Mouse (Mus musculus): Measurements from ENCODE around the gene Ing4.

Ing4 gene

DNA sequence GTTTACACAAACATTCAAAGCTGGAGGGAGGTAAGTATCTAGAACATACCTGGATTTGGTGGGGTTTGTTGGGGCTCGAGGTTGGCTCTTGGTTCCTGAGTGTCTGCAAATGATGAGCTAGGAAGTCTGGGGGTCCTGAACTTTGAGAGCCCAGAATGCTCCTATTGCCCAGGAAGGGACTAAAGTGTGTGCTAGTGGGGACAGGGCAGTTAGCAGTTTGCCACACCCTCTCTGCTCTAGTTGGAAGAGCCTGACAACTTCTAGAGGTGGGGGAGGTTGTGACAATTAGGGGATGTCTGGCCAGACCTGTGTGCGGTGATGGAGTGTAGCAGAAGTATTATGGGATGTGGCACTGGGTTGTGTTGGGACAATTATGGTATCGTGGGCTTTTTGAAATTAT is 55.3 kb downstream of the Ing4 start:
- no peak for DNase-seq

DNA sequence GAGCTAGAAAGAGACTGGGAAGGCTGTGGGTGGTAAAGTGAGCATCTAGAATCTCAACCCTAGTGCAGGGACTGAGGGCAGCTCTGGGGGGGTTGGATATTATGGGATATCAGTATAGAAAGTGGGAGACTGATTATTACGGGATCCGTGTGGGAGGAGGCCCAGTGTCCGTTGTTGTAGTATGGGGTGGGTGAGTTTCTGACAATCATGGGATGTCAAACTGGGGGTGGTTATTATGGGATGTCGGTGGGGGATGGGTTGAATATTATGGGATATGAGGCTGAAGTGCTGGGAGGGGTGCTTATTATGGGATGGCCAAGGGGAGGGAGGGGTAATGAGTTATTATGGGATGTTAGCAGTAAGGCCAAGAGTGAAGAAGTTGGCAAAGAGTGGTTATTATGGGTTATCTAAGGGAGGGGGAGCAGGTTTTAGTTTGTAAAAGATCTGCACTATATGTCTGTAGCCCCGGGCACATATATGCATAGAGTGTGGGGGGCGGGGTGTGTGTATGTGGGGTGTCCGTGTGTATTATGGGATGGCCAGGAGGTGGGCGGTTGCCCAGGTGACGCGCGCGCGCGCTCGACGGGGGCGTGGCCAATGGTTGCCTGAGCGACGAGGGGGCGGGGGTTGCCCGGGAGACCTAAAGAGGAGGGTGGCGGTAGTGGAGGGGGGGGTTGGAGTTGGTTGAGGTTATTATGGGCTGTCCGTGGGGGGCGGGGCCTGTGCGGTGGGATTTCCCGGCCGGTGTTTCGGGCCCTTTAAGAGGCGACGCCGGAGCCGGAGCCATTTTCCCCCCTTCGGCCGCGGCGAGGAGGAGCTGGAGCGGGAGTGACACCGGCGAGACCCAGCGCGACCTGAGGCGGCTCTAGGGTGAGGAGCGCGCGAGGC is 56.1 kb downstream of the Ing4 start, which contains the start of gene Chd4:
Gene Chd4, plus strand, starts transcription at position 591 of the 888 bp plus-strand sequence.
- DNase-seq, result peak; percentile 99

DNA sequence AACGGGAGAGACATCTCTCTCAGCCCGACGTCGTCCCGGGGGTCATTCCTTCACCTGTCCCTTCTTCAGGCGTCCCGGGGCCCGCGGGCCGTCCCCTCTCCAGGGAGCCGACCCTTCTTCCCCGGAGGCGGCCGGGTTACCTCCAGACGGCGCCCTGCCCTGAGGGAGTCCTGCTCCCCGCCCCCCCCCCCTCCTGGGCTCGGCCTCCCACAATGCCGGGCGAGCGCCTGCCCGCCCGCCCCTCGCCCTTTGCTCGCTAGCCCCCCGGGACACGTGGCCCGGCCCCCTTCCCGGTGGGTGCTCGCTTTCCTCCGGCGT is 56.7 kb downstream of the Ing4 start:
- no peak for DNase-seq

DNA sequence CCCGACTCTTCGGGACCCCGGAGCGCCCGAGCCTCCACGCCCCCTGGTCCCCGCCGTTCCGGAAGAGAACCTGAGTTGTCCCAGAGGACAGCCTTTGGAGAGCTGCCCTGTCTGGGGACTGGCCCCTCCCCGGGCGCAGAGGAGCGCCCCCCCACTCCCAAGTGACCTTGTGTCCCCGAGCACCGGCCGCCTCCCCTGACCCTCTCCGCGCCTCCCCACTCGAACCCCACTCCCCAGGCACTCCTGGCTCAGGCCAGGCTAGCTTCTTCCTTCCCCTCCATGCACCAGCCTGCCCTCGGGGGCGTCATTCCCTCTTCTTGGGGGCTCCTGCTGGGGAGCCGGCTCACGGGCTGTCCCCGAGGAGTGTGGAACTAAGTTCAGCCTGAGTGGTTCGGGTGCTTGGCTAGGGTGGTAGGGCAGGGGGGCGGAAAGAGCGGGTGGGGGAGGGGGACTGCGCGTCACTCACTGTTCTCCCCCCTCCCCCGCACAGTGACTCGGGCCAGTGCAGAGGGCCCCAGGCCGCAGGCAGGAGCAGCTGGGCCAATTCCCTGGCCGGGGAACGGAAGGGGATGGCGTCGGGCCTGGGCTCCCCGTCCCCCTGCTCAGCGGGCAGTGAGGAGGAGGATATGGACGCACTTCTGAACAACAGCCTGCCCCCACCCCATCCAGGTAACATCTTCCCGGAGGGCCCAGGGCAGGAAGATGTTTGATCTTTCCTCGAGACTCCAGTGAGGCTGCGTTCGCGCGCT is 57.2 kb downstream of the Ing4 start:
- DNase-seq, result peak; percentile 65

DNA sequence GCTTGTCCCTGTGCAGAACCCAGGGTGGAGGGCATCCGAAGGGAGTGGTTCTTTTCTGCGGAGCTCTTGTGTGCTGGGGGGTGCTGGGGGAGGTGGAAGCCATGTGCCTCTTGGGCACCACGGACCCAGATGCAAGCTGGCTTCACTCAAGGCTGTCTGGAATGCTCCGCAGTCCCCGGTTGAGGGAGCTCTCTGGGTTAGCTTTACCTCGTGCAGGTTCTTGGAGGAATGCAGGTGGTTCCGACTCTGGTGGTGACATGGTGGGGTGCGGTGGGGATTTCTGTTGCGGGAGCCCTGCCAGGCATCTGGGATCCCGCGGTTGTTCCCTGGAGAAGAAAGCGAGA is 57.8 kb downstream of the Ing4 start:
- DNase-seq, result peak; percentile 36

DNA sequence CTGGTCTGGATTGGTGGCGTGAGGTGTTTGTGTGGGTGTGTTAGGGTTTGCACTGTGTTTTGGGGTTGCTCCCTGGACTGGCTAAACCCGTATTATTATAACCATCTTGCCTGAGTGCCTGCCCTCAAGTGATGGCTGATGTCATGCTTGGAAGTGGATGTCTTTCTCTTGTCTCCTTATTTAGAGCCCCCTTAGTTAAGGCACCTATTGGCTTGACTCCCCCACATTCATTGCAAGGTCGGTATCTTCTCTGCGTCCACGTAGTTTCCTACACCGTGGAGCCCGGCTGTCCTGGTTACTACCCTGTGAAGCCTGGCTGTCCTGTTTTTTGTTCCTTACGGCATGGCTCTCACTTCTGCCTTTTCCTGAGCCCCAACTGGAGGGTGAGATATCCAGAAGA is 58.4 kb downstream of the Ing4 start:
- DNase-seq, result no peak

DNA sequence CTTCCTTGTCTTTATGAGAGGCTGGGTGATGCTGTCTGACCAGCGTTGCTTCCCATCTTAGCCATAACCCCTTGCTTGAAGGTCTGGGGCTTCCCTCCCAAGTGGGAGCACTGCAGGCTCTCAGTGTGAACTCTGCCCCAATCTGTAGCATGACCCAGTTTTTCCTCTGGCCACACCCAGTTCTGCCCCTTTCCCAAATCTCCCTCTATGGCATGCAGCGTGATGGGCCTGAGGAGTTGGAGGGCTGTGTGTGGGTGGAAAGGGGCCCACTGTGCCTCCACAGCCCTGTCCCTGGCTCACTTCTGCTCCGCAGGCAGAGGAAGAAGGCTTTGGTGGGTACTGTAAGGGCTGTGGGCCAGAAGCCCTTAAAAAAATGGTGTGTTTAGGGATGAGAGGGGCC is 59.0 kb downstream of the Ing4 start:
- DNase-seq, result no peak
